Mouse (Mus musculus): ENCODE measurements around the gene Fbf1. TPM values are rescaled to one million over a fixed set of nuclear protein-coding genes. Genes with fewer than 3 reads are reported as not detected.

Fbf1 gene
- polyA plus RNA-seq (2012; ENCODE audit: insufficient read depth, insufficient read length, low replicate concordance, missing spikeins): 87.6 TPM in 1 of 2 replicates, not detected in the other

DNA sequence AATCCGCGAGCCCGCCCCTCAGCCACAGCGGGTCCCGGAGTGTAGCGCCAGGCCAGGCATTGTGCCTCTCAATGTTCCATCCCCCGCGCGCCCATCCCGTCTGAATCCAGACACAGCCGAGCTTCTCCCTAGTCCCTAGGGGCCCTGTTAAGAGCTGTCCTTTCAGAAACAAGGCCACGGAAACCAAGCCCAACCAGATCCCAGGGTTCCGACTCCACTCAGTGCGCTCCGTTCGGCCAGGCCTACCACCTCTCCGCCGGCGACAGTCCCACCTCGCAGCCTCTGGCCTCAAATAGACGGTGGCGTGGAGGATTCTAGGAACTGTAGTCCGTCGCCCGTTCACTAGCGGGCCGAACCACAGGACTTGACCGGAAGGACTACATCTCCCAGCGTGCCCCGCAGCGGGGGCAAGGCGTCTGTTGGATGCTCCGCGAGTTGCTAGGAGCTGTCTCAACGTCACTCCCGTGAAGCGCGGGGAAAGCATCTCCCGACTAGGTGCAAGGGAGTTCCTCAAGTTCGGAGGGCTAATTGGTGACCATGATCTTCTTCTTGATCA is at the start of gene Fbf1:
Gene Fbf1 (minus strand): TSS at position 283 of the 556 bp plus-strand sequence.
- H3K4me1 ChIP-seq (ENCODE audit: control insufficient read depth, insufficient read depth, low read length): peaks cover 5% of the 10 kb centered on the region; the same call in 1 of the 2 replicates
- H3K4me3 ChIP-seq (ENCODE audit: insufficient read depth, low read depth, low read length): peak within 1 kb of the TSS; percentile 78
- under 1% methylated on average over 40 of the region's 40 CpGs for WGBS
- TF ChIP-seq CTCF (IDR thresholded peaks at IDR 0.05; ENCODE audit: insufficient read depth, low read depth, low read length): no peak
- TF ChIP-seq POLR2A (IDR thresholded peaks at IDR 0.05; ENCODE audit: insufficient read depth, low read depth, low read length): peak; percentile 92
- H3K27ac ChIP-seq (ENCODE audit: insufficient read depth, low read depth, low read length): 0 out of 2 replicates have a peak within 1 kb of the TSS, but pooled peaks have one; percentile 48

DNA sequence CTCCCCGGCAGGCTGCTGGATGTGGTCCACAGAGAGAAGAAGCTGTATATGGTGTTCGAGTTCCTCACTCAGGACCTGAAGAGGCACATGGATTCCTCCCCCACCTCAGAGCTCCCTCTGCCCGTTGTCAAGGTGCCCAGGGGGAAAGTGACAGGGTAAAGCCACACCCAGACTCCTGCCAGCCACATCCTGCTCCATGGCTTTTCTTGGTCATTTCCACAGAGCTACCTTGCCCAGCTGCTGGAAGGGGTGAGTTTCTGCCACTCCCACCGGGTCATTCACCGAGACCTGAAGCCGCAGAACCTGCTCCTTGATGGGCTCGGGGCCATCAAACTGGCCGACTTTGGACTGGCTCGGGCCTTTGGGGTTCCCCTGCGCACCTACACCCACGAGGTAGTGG is 48.6 kb upstream of the Fbf1 start:
- H3K4me1 ChIP-seq (ENCODE audit: control insufficient read depth, insufficient read depth, low read length): peaks cover 4% of the 10 kb centered on the region
- no peak overlapping the region for H3K4me3 ChIP-seq (ENCODE audit: insufficient read depth, low read depth, low read length)
- no peak overlapping the region for H3K27ac ChIP-seq (ENCODE audit: insufficient read depth, low read depth, low read length)
- WGBS: 83% methylated on average over 11 of the region's 11 CpGs
- TF ChIP-seq POLR2A (IDR thresholded peaks at IDR 0.05; ENCODE audit: insufficient read depth, low read depth, low read length): no peak
- no peak for TF ChIP-seq CTCF (IDR thresholded peaks at IDR 0.05; ENCODE audit: insufficient read depth, low read depth, low read length)

DNA sequence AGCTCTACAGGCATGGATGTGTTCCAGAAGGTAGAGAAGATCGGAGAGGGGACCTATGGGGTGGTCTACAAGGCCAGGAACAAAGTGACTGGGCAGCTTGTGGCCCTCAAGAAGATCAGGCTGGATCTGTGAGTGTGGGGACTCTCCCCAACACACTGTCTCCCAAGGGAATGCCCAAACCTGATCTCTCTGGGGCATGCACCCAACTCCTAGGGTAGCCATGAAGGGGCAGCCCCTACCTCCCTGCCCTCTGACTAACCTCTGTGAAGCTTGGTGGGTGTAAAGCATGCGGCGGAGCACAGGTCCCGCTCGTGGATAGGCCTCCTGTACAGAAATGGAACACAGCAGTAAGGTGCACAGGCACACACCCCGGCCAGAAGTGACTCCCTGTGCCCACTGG is 48.0 kb upstream of the Fbf1 start:
- H3K4me3 ChIP-seq (ENCODE audit: insufficient read depth, low read depth, low read length): no peak overlapping the region
- TF ChIP-seq CTCF (IDR thresholded peaks at IDR 0.05; ENCODE audit: insufficient read depth, low read depth, low read length): no peak
- TF ChIP-seq POLR2A (IDR thresholded peaks at IDR 0.05; ENCODE audit: insufficient read depth, low read depth, low read length): no peak
- WGBS: 91% methylated on average over 6 of the region's 6 CpGs
- no peak overlapping the region for H3K27ac ChIP-seq (ENCODE audit: insufficient read depth, low read depth, low read length)
- peaks cover 4% of the 10 kb centered on the region for H3K4me1 ChIP-seq (ENCODE audit: control insufficient read depth, insufficient read depth, low read length)

DNA sequence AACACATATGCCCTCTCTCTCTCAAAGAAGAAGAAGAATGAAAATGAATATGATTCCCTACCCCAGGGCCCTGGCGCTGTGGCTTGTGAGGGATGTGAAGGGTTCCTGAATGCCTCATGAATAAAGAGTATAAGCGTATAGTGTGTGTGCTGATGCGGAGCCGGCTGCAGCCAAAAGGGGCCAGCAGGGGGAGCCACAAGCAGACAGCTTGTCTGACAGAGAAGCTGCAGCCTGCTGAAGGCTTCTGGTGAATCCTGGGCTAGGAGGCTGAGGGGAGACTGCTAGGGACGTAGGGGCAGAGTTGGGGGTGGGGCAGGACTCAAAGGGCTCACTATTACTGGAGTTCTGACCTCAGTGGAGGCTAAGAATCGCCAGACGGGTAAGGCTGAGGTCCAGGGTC is 47.2 kb upstream of the Fbf1 start:
- 83% methylated on average over 7 of the region's 7 CpGs for WGBS
- H3K27ac ChIP-seq (ENCODE audit: insufficient read depth, low read depth, low read length): no peak overlapping the region
- TF ChIP-seq CTCF (IDR thresholded peaks at IDR 0.05; ENCODE audit: insufficient read depth, low read depth, low read length) (no peak), POLR2A (IDR thresholded peaks at IDR 0.05; ENCODE audit: insufficient read depth, low read depth, low read length) (no peak)
- H3K4me1 ChIP-seq (ENCODE audit: control insufficient read depth, insufficient read depth, low read length): peaks cover 4% of the 10 kb centered on the region
- H3K4me3 ChIP-seq (ENCODE audit: insufficient read depth, low read depth, low read length): no peak overlapping the region

DNA sequence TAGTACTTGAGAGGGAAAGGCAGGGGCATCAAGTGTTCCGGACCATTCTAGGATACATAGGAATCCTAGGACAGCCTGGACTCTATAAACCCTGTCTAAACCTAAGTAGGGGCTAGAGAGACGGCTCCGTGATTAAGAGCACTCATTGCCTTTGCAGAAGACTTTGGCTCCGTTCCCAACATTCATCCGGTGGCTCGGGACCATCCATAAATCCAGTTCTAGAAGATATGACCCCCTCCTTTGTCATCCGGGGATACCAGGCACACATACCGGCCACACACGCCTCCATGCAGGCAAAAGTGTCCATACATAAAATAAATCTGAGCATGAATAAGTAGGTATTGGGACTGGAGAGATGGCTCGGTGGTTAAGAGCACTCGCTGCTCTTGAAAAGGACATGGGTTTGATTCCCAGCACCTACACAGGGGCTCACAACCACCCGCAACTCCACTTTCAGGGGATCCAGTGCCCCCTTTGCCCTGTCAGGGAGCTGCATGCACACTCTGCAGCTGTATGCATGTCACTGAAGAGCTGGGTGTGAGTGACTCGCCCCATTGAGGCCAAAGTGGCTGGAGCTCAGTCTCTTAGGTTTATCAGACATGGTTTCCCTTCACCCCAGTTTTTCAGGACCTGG is 46.0 kb upstream of the Fbf1 start:
- Histone ChIP-seq H3K4me1 (ENCODE audit: control insufficient read depth, insufficient read depth, low read length) (peaks cover 4% of the 10 kb centered on the region), H3K27ac (ENCODE audit: insufficient read depth, low read depth, low read length) (no peak overlapping the region), H3K4me3 (ENCODE audit: insufficient read depth, low read depth, low read length) (no peak overlapping the region)
- WGBS: 85% methylated on average over 13 of the region's 13 CpGs
- TF ChIP-seq POLR2A (IDR thresholded peaks at IDR 0.05; ENCODE audit: insufficient read depth, low read depth, low read length): no peak
- TF ChIP-seq CTCF (IDR thresholded peaks at IDR 0.05; ENCODE audit: insufficient read depth, low read depth, low read length): no peak

DNA sequence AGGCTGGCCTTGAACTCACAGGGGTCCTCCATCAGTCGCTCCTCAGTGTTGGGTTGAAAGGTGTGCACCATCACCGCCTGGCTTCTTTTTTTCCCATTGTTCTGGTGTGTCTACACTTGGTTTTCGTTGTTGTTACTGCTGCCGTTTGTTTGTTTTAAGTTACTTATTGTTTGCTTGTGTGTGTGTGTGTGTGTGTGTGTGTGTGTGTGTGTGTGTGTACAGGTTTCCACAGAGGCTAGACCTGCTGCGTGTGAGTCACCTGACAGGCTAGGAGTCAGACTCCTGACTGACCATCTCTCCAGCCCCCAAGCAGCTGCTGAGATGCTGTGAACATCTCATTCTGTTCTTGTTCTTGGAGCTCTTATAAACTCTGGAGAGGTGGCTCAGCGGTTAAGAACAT is 44.9 kb upstream of the Fbf1 start:
- H3K4me1 ChIP-seq (ENCODE audit: control insufficient read depth, insufficient read depth, low read length): no peaks in the 10 kb centered on the region
- H3K4me3 ChIP-seq (ENCODE audit: insufficient read depth, low read depth, low read length): no peak overlapping the region
- TF ChIP-seq POLR2A (IDR thresholded peaks at IDR 0.05; ENCODE audit: insufficient read depth, low read depth, low read length) (no peak), CTCF (IDR thresholded peaks at IDR 0.05; ENCODE audit: insufficient read depth, low read depth, low read length) (no peak)
- H3K27ac ChIP-seq (ENCODE audit: insufficient read depth, low read depth, low read length): no peak overlapping the region
- WGBS: 92% methylated on average over 6 of the region's 6 CpGs

DNA sequence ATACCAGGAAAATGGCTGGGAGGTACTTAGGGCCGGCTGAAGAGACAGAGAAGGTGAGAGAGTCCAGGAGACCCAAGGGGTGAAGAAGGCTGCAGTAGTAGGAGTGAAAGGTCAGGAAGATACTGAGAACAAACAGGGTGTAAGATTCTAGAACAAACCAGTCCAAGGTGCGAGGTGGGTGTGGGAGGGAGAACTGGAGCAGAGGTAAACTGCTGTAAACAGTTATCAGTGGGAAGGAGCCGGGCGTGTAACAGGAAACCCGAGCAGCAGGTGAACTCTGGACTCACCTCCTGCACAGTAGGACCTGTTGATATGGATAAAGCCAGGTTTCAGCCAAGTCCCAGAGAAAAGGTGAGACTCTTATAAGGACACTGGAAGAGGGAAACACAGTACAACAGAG is 42.7 kb upstream of the Fbf1 start:
- H3K27ac ChIP-seq (ENCODE audit: insufficient read depth, low read depth, low read length): no peak overlapping the region
- WGBS: 79% methylated on average over 5 of the region's 5 CpGs
- no peak overlapping the region for H3K4me3 ChIP-seq (ENCODE audit: insufficient read depth, low read depth, low read length)
- TF ChIP-seq POLR2A (IDR thresholded peaks at IDR 0.05; ENCODE audit: insufficient read depth, low read depth, low read length) (no peak), CTCF (IDR thresholded peaks at IDR 0.05; ENCODE audit: insufficient read depth, low read depth, low read length) (no peak)
- H3K4me1 ChIP-seq (ENCODE audit: control insufficient read depth, insufficient read depth, low read length): no peaks in the 10 kb centered on the region

DNA sequence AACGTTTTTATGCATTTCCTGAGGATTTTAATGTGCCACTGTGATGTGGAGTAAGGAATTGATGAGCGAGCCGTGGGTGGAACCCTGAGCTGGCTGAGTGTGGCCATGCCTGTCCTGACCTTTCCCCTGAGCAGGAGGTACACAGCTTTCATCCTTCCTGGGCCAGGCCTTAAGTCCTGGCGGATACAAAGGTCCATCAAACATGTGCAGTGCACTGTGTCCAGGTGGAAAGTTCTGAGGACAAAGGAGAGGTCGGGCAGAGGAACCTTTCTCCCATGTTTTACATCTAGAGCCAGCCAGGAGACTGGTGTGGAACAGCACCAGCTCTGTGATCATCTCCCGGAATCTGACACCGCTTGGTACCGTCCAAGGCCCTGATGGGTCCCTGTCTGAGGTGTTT is 41.3 kb upstream of the Fbf1 start:
- Histone ChIP-seq H3K4me1 (ENCODE audit: control insufficient read depth, insufficient read depth, low read length) (no peaks in the 10 kb centered on the region), H3K27ac (ENCODE audit: insufficient read depth, low read depth, low read length) (no peak overlapping the region), H3K4me3 (ENCODE audit: insufficient read depth, low read depth, low read length) (no peak overlapping the region)
- no peak for TF ChIP-seq POLR2A (IDR thresholded peaks at IDR 0.05; ENCODE audit: insufficient read depth, low read depth, low read length)
- no peak for TF ChIP-seq CTCF (IDR thresholded peaks at IDR 0.05; ENCODE audit: insufficient read depth, low read depth, low read length)
- WGBS: 81% methylated on average over 8 of the region's 8 CpGs

DNA sequence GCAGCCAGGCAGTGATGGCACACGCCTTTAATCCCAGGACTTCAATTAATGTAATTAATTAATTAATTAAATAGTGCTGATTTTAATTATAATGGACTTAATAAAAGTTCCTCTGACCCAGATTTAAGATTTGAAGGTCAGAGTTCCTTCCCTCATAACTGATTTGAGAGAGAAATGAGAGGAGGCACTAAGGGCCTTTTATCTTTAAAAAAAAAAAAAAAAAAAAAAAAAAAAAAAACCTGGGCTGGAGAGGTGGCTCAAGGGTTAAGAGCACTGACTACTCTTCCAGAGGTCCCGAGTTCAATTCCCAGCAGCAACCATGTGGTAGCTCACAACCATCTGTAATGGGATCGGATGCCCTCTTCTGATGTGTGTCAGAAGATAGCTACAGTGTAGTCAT is 40.7 kb upstream of the Fbf1 start:
- H3K4me1 ChIP-seq (ENCODE audit: control insufficient read depth, insufficient read depth, low read length): no peaks in the 10 kb centered on the region
- no peak overlapping the region for H3K27ac ChIP-seq (ENCODE audit: insufficient read depth, low read depth, low read length)
- TF ChIP-seq CTCF (IDR thresholded peaks at IDR 0.05; ENCODE audit: insufficient read depth, low read depth, low read length) (no peak), POLR2A (IDR thresholded peaks at IDR 0.05; ENCODE audit: insufficient read depth, low read depth, low read length) (no peak)
- WGBS: 86% methylated on average over 3 of the region's 3 CpGs
- no peak overlapping the region for H3K4me3 ChIP-seq (ENCODE audit: insufficient read depth, low read depth, low read length)
